Mouse (Mus musculus): ENCODE measurements around the gene Serpina3c. TPM values are rescaled to one million over a fixed set of nuclear protein-coding genes. Genes with fewer than 3 reads are reported as not detected.
"Not testable (repeated sequence)": the region's sequence is repeated elsewhere in the genome, so short reads cannot be mapped to it uniquely, and the experiment has no call there.

The Serpina3c gene
- polyA plus RNA-seq, 1 experiment from 2014 or later: not detected

GRCm38 (mm10) chr12:104127696-104128095, 26.0 kb downstream of the Serpina3c start, which contains the start of gene Serpina3b:
Gene Serpina3b, plus strand, starts transcription at chr12:104127996.
- DNase-seq (ENCODE audit: low spot score) (no peak), ATAC-seq (ENCODE audit: low FRiP score, low TSS enrichment) (no peak)
- H3K4me2 ChIP-seq (replicated peaks; ENCODE audit: low read depth): no peak within 1 kb of the TSS
- no peaks in the 10 kb centered on the region for H3K27me3 ChIP-seq (ENCODE audit: control insufficient read depth, insufficient read depth, low read length)
- H3K36me3 ChIP-seq (ENCODE audit: control insufficient read depth, insufficient read depth, low read length): no peaks in the 10 kb centered on the region
- H3K27ac ChIP-seq (replicated peaks): no peak within 1 kb of the TSS
- no peak within 1 kb of the TSS for H3K4me3 ChIP-seq (ENCODE audit: low read depth, low read length)
- TF ChIP-seq EP300 (optimal IDR thresholded peaks at IDR 0.05): no peak
- no peak for TF ChIP-seq CTCF (IDR thresholded peaks at IDR 0.05; ENCODE audit: low read depth)
- no peaks in the 10 kb centered on the region for H3K9me3 ChIP-seq (ENCODE audit: control insufficient read depth, low read length)
- H3K9ac ChIP-seq (ENCODE audit: low read length): no peak within 1 kb of the TSS
- H3K4me1 ChIP-seq (replicated peaks; ENCODE audit: control insufficient read depth, insufficient read depth): no peaks in the 10 kb centered on the region
- WGBS: 73% methylated on average over 5 of the region's 5 CpGs

GRCm38 (mm10) chr12:104125021-104125560, 28.6 kb downstream of the Serpina3c start:
- no peak for TF ChIP-seq CTCF (IDR thresholded peaks at IDR 0.05; ENCODE audit: low read depth)
- TF ChIP-seq EP300 (optimal IDR thresholded peaks at IDR 0.05): no peak
- Histone ChIP-seq H3K27ac (replicated peaks) (no peak overlapping the region), H3K4me3 (ENCODE audit: low read depth, low read length) (no peak overlapping the region), H3K4me2 (replicated peaks; ENCODE audit: low read depth) (no peak overlapping the region), H3K4me1 (replicated peaks; ENCODE audit: control insufficient read depth, insufficient read depth) (no peaks in the 10 kb centered on the region), H3K9ac (ENCODE audit: low read length) (no peak overlapping the region), H3K36me3 (ENCODE audit: control insufficient read depth, insufficient read depth, low read length) (no peaks in the 10 kb centered on the region), H3K9me3 (ENCODE audit: control insufficient read depth, low read length) (no peaks in the 10 kb centered on the region), H3K27me3 (ENCODE audit: control insufficient read depth, insufficient read depth, low read length) (no peaks in the 10 kb centered on the region)
- no peak for ATAC-seq (ENCODE audit: low FRiP score, low TSS enrichment)
- no peak for DNase-seq (ENCODE audit: low spot score)
- WGBS: 76% methylated on average over 5 of the region's 5 CpGs

GRCm38 (mm10) chr12:104123996-104124395, 29.7 kb downstream of the Serpina3c start:
- H3K4me2 ChIP-seq (replicated peaks; ENCODE audit: low read depth): no peak overlapping the region
- H3K9ac ChIP-seq (ENCODE audit: low read length): no peak overlapping the region
- H3K9me3 ChIP-seq (ENCODE audit: control insufficient read depth, low read length): no peaks in the 10 kb centered on the region
- no peak overlapping the region for H3K27ac ChIP-seq (replicated peaks)
- H3K4me1 ChIP-seq (replicated peaks; ENCODE audit: control insufficient read depth, insufficient read depth): no peaks in the 10 kb centered on the region
- no peak for ATAC-seq (ENCODE audit: low FRiP score, low TSS enrichment)
- H3K4me3 ChIP-seq (ENCODE audit: low read depth, low read length): no peak overlapping the region
- DNase-seq (ENCODE audit: low spot score): no peak
- no peaks in the 10 kb centered on the region for H3K36me3 ChIP-seq (ENCODE audit: control insufficient read depth, insufficient read depth, low read length)
- no peaks in the 10 kb centered on the region for H3K27me3 ChIP-seq (ENCODE audit: control insufficient read depth, insufficient read depth, low read length)
- 59% methylated on average over 2 of the region's 2 CpGs for WGBS
- TF ChIP-seq CTCF (IDR thresholded peaks at IDR 0.05; ENCODE audit: low read depth) (no peak), EP300 (optimal IDR thresholded peaks at IDR 0.05) (no peak)

- Histone ChIP-seq H3K36me3 (ENCODE audit: control insufficient read depth, insufficient read depth, low read length) (no peaks in the 10 kb centered on the region), H3K27ac (replicated peaks) (no peak overlapping the region), H3K4me3 (ENCODE audit: low read depth, low read length) (no peak overlapping the region), H3K4me2 (replicated peaks; ENCODE audit: low read depth) (no peak overlapping the region), H3K4me1 (replicated peaks; ENCODE audit: control insufficient read depth, insufficient read depth) (no peaks in the 10 kb centered on the region), H3K9ac (ENCODE audit: low read length) (no peak overlapping the region), H3K27me3 (ENCODE audit: control insufficient read depth, insufficient read depth, low read length) (no peaks in the 10 kb centered on the region), H3K9me3 (ENCODE audit: control insufficient read depth, low read length) (no peaks in the 10 kb centered on the region)
- DNase-seq (ENCODE audit: low spot score) (no peak), ATAC-seq (ENCODE audit: low FRiP score, low TSS enrichment) (no peak)
- 70% methylated on average over 1 of the region's 1 CpGs for WGBS
- TF ChIP-seq CTCF (IDR thresholded peaks at IDR 0.05; ENCODE audit: low read depth): no peak
- TF ChIP-seq EP300 (optimal IDR thresholded peaks at IDR 0.05): no peak
Measured at GRCm38 (mm10) chr12:104123097-104123496, 30.6 kb downstream of the Serpina3c start.

GRCm38 (mm10) chr12:104114921-104115579, 38.6 kb downstream of the Serpina3c start:
- TF ChIP-seq CTCF (IDR thresholded peaks at IDR 0.05; ENCODE audit: low read depth) (no peak), EP300 (optimal IDR thresholded peaks at IDR 0.05) (no peak)
- Histone ChIP-seq H3K4me3 (ENCODE audit: low read depth, low read length) (no peak overlapping the region), H3K9me3 (ENCODE audit: control insufficient read depth, low read length) (no peaks in the 10 kb centered on the region), H3K4me1 (replicated peaks; ENCODE audit: control insufficient read depth, insufficient read depth) (no peaks in the 10 kb centered on the region), H3K9ac (ENCODE audit: low read length) (no peak overlapping the region), H3K27ac (replicated peaks) (no peak overlapping the region), H3K27me3 (ENCODE audit: control insufficient read depth, insufficient read depth, low read length) (no peaks in the 10 kb centered on the region), H3K4me2 (replicated peaks; ENCODE audit: low read depth) (no peak overlapping the region), H3K36me3 (ENCODE audit: control insufficient read depth, insufficient read depth, low read length) (no peaks in the 10 kb centered on the region)
- ATAC-seq (ENCODE audit: low FRiP score, low TSS enrichment) (no peak), DNase-seq (ENCODE audit: low spot score) (no peak)
- 20% methylated on average over 3 of the region's 3 CpGs for WGBS

- H3K27ac ChIP-seq (replicated peaks); H3K4me1 ChIP-seq (replicated peaks; ENCODE audit: control insufficient read depth, insufficient read depth); H3K27me3 ChIP-seq (ENCODE audit: control insufficient read depth, insufficient read depth, low read length); H3K9me3 ChIP-seq (ENCODE audit: control insufficient read depth, low read length); H3K9ac ChIP-seq (ENCODE audit: low read length); H3K4me2 ChIP-seq (replicated peaks; ENCODE audit: low read depth); H3K4me3 ChIP-seq (ENCODE audit: low read depth, low read length); H3K36me3 ChIP-seq (ENCODE audit: control insufficient read depth, insufficient read depth, low read length); ATAC-seq (ENCODE audit: low FRiP score, low TSS enrichment); DNase-seq (ENCODE audit: low spot score): not testable (repeated sequence)
- WGBS: 87% methylated on average over 11 of the region's 11 CpGs
Measured at GRCm38 (mm10) chr12:104112333-104112732, 41.3 kb downstream of the Serpina3c start, which contains the start of gene Serpina3a. Gene Serpina3a, plus strand, starts transcription at chr12:104112724.

All from stomach, postnatal 0 days (tissue).